Mouse (Mus musculus) retina, postnatal 7 days (tissue): ENCODE measurements around the gene Trmt10a.
A peak's percentile ranks its signal among the peaks of the same experiment; 100 is the strongest.
"Not testable (repeated sequence)": the region's sequence is repeated elsewhere in the genome, so short reads cannot be mapped to it uniquely, and the experiment has no call there.

Experiments
- DNase-seq: peaks from one replicate; pipeline ENCODE4 v3.0.0-alpha.2; 2012; ENCODE audit warnings: low read depth, low spot score

Gene Trmt10a

DNA sequence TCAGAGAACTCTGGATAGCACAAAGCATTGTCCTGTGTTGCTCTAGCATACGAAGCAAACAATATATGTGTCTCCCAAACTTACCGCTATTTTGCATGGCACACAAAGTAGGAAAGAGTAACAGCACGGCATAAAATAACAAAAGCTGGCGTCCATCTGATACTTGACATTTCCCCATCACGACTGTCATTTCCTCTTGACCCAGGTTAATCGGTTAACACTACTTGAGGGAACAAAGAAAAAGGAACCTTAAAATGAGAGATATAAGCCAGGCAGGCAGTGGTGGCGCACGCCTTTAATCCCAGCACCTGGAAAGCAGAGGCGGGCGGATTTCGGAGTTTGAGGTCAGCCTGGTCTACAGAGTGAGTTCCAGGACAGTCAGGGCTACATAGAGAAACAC lies 9.3 kb upstream of the Trmt10a start:
- DNase-seq = no peak

DNA sequence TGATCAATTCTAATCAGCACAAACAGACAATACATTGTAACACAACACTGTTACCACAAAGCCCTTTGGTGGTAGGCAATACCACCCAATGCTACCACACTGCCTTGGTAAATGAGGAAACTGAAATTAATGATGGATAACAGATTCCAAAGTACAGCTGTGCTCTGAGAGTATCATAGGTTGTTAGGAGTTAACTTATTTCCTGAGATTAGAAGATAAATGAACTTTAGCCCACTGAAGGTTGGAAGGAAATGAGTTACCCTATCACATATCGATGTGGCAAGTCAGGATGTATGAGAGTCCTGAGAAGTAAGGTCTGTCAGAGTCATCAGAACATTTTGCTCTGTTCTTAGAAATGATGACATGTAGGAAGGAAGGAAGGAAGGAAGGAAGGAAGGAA lies 8.7 kb upstream of the Trmt10a start:
- no peak for DNase-seq

DNA sequence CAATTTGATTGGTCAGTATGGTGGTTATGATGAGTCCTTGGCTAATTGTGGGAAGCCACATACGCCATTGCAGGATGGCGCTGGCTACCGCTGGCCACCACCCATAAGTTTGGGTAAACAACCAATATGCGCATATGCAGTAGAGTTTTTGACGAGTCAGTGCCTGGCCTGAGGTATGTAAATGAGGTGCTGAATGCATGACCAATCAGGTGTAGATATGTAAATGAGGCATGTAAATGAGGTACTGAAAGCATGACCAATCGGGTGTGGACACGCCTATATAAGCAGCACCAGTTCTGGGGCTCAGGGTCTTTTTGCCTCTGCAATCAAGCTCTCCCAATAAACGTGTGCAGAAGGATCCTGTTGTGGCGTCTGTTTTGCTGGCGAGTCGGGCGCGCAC lies 5.1 kb upstream of the Trmt10a start:
- DNase-seq = not testable (repeated sequence)

DNA sequence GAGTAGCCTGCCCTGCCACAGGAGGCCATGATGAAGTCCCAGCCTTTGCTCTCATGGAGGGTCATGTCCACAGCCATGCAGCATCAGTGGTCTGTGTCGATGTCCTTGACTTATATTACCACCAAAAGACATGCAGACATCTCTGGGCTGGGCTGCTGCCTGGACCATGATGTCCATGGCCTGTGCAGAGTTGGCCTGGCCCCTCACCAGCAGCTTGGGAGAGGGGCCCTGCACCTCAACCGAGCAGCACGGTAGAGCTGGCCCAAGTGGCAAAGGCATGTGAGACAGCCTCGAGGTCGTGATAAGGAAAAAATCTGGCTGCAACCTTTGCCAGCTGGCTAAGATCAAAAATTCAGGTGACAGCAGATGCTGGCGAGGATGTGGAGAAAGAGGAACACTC lies 3.6 kb upstream of the Trmt10a start:
- no peak for DNase-seq

- no peak for DNase-seq
Observed at GRCm38 (mm10) chr3:138142052-138142732, 1.1 kb upstream of the Trmt10a start.

DNA sequence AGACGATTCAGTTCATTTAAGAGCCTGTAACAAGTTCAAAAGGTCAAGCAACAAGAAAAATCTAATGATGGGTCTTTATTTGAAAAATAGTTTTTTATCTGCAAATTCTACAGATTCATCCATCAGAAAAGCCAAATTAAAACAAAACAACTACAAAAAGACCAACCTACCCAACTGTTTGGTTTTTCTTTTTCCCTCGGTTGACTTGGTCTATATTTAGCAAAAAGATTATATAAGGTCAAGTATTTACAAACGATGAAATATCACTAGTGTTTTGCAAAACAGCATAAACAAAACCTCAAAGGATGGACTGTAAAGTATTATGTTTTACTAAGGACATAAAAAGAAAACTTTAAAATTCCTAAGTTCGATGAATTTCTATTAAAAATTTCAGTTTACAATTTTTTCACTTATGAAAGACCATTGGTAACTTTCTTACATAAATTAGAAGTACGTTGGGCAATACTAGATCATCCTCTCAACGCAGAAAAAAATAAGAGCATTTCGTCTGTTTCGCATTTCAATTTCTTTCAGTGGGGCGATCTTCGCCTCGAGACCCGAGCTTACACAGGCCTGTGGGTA lies 424 bp upstream of the Trmt10a start:
- no peak for DNase-seq

GRCm38 (mm10) chr3:138144060-138144641 lies 903 bp downstream of the Trmt10a start:
- no peak for DNase-seq

DNA sequence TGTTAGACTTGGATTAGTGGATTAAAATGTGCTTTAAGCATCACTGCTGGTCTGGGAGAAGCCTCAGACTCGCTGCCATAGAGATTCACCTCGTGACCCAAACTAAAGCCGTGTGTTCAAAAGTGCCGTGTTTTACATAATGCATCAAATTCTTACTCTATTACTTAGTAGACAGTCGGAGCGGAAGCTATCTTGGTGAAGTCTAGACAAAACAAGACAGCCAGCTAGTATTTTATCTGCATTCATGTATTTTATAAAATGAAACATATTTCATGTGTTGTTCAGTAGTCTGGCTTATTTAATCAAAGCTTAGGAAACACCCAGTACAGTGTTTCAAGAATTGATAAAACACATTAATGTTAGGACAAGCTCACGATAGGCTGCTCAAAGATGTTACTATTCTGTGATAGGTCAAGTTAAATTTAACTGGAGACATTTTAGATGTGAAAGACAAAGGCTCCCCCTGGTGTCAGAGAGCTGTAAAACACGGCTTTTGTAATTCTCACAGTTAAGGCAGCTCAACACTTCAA lies 1.5 kb downstream of the Trmt10a start, which contains the start of gene Mttp:
Gene Mttp, minus strand, starts transcription at position 327 of the 530 bp plus-strand sequence.
- DNase-seq = peak; percentile 60

DNA sequence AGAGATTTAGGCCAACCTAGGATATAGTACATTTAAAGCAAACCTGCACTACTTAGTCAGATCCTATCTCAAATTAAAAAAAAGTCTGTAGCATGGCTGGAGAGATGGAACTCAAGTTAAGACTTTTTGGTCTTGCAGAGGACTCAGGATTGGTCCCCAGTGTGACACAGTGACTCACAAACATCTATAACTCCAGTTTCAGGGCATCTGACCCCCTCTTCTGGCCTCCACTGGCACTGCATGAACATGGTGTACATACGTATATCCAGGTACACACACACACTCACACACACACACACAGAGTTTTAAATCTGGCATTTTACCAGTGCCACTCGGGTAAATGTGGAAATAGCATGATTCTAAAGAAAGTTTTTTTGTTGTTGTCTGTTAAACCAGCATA lies 5.6 kb downstream of the Trmt10a start:
- DNase-seq = no peak

DNA sequence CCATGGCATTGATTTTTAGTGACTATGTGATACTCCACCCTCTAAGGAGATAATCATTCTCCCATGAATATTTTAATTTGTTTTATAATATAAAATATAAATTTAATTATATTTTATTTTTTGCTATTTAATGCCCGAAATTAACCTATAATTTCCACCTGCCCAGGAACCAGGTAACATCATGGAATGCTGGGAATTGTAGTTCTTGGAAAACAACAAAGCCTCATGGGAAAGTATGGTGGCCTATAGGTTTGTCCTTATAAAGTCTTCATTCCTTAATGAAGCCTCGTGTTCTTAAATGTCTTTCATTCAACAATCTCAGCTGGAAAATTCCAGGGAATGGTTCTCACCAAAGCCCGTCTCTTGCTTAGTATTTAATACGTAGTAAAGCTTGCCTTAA lies 11.8 kb downstream of the Trmt10a start:
- DNase-seq = no peak

- DNase-seq = no peak
Observed at GRCm38 (mm10) chr3:138156651-138157050, 13.4 kb downstream of the Trmt10a start.

DNA sequence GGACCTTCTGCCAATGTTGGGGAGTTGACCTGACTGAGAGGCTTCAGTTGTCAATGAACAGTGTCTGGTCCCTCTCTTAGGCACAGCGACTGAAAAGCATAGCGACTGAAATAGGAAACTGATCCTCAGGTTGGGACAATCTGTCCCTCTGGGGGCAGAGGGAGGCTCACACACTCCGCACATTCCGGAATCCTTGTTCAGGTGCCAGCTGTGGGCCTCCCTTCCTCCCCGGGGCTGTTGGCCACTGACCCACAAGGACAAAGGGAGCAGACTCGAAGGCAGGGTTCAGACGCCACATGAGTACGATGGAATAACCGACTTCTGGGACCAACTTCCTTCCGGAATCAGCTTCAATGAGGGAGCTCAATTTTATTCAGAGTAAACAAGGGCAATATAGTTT lies 18.4 kb downstream of the Trmt10a start:
- no peak for DNase-seq

- DNase-seq = no peak
Observed at GRCm38 (mm10) chr3:138162553-138163183, 19.4 kb downstream of the Trmt10a start.

- DNase-seq = no peak
Observed at GRCm38 (mm10) chr3:138173291-138173690, 30.0 kb downstream of the Trmt10a start.

GRCm38 (mm10) chr3:138175551-138175950 lies 32.3 kb downstream of the Trmt10a start:
- DNase-seq = no peak

DNA sequence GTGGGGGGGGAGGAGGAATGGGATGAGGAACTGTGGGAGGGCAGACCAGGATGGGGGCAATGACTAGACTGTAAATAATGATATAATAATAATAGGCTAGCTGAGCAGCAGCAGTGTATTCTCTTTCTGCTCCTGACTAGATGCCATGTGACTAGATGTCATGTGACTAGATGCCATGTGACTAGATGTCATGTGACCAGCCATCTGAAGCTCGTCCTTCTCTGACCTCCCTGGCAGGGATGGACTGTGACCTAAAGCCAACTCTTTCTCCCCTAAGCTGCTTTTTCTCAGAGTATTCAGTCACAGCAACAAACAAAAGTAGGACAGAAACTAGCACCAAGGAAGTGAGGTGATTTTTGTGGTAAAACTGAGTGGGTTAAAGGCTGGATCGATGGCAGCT lies 38.8 kb downstream of the Trmt10a start:
- DNase-seq = no peak

DNA sequence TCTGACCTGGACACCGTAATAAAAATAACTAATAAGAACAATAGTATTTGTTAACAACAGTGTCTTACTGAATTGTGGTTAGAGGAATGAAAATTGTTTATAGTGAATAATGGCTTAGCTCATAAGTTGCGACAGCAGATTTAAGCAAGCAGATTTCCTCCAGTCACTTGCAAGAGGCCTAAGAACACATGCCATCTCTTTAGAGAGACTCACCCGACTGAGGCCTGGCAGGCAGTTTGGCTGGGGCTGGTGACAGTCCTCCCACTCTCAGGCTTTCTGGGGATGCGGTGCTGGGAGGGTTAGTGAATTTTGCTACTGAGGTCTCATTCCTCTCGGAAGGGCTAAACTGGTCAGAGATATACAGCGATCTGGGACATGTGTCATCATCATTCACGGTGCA lies 40.1 kb downstream of the Trmt10a start:
- DNase-seq = no peak

DNA sequence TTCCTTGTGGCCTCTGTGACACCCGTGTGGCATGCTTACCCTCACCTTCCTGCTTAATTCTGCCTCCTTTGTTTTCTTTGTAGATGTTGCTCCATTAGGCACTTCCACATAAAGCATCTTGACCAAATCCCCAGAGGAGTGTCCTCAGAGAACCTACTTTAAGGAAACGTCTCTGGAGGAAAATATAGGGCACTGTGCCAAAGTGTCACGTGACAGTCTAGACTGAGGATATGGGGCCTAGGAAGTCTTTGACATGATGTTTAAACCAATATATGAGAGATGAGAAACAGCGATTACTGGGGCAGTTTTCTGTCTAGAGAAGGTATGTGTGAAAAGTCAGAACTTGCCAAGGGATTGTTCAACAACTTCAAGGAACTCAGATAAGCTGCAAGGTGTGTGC lies 42.0 kb downstream of the Trmt10a start:
- DNase-seq = no peak

- no peak for DNase-seq
Observed at GRCm38 (mm10) chr3:138185995-138186930, 43.0 kb downstream of the Trmt10a start.

- DNase-seq = no peak
Observed at GRCm38 (mm10) chr3:138192260-138192659, 49.0 kb downstream of the Trmt10a start.

- no peak for DNase-seq
Observed at GRCm38 (mm10) chr3:138193683-138194302, 50.5 kb downstream of the Trmt10a start, which contains the start of gene 4930579F01Rik. TSS of gene 4930579F01Rik (minus strand) at chr3:138193825.
